Mouse (Mus musculus) bone marrow, adult 2 months (tissue): ENCODE measurements at regions not wholly inside any gene's neighbourhood (a gene's known extent, or its start where the extent isn't known, plus 50 kb on each side); places are given as distances from the start of the nearest gene placed in this dataset.

ENCODE experiments used
- H3K27ac ChIP-seq: fragments of 200-500 bp; 2 replicates; pipeline ENCODE4 v1.5.1; 2012; ENCODE audit warnings: low read depth, mild to moderate bottlenecking, control low read depth, inconsistent platforms, low read length; ENCODE audit not compliant: control insufficient read depth, poor library complexity, insufficient read depth
- H3K4me1 ChIP-seq: fragments of 200-500 bp; 2 replicates; pipeline ENCODE4 v1.6.1; 2011; ENCODE audit warnings: low read length; ENCODE audit not compliant: control insufficient read depth, insufficient read depth
- H3K4me3 ChIP-seq: fragments of 200-500 bp; replicated peaks from 2 replicates; pipeline ENCODE3; 2011; ENCODE audit warnings: mild to moderate bottlenecking, low read depth, low read length, control low read depth; ENCODE audit not compliant: control insufficient read depth
- CTCF ChIP-seq: fragments of 200-500 bp; IDR thresholded peaks from 2 replicates; pipeline ENCODE4 v1.5.1; 2011; ENCODE audit warnings: low read length, control low read depth; ENCODE audit not compliant: control insufficient read depth, insufficient read depth
- POLR2A ChIP-seq: fragments of 200-500 bp; IDR thresholded peaks from 2 replicates; pipeline ENCODE4 v1.6.1; 2011; ENCODE audit warnings: low read depth, mild to moderate bottlenecking, control low read depth, low read length, borderline replicate concordance; ENCODE audit not compliant: control insufficient read depth
- WGBS: fragments of 180-500 bp; shearing (Covaris S2); methylation state at CpG from one replicate; pipeline ENCODE4 v1.1.7; 2018; 5-methylcytosine and 5-hydroxymethylcytosine counted together

DNA sequence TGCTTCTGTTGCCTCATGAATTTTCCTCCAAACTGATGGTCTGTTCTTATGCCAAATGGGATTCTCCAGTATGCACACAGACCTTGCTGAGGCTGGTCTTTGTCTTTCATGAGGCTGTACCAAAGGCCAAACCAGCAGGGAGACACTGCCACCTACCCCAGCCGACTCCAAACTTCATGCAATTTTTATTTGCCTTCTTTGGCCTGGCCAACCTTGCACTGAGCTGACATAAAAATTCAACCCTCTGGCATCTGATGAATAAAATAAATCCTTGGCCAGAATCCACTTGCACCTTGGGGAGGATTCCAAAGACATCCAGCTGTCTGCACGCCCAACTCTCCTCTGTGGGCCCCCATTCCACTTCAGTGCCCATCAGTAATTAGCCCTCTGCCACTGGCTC, 126.0 kb upstream of the Nmur2 start:
- Histone ChIP-seq H3K4me1 (no peaks in the 10 kb centered on the region), H3K27ac (no peak overlapping the region), H3K4me3 (no peak overlapping the region)
- 62% methylated on average over 2 of the region's 2 CpGs for WGBS
- TF ChIP-seq POLR2A (no peak), CTCF (no peak)

- Histone ChIP-seq H3K4me1 (no peaks in the 10 kb centered on the region), H3K4me3 (no peak overlapping the region), H3K27ac (no peak overlapping the region)
- WGBS: 82% methylated on average over 5 of the region's 5 CpGs
- TF ChIP-seq POLR2A (no peak), CTCF (no peak)
These were observed 124.9 kb upstream of the Nmur2 start for GRCm38 (mm10) chr11:56165759-56166158.

GRCm38 (mm10) chr11:56160286-56160685, 119.5 kb upstream of the Nmur2 start:
- Histone ChIP-seq H3K4me1 (no peaks in the 10 kb centered on the region), H3K27ac (no peak overlapping the region), H3K4me3 (no peak overlapping the region)
- no peak for TF ChIP-seq CTCF
- no peak for TF ChIP-seq POLR2A
- WGBS: 59% methylated on average over 2 of the region's 2 CpGs

- no peak for TF ChIP-seq POLR2A
- TF ChIP-seq CTCF: no peak
- Histone ChIP-seq H3K4me3 (no peak overlapping the region), H3K4me1 (no peaks in the 10 kb centered on the region), H3K27ac (no peak overlapping the region)
- 47% methylated on average over 10 of the region's 10 CpGs for WGBS
These were observed 118.7 kb upstream of the Nmur2 start for GRCm38 (mm10) chr11:56159412-56160074.

DNA sequence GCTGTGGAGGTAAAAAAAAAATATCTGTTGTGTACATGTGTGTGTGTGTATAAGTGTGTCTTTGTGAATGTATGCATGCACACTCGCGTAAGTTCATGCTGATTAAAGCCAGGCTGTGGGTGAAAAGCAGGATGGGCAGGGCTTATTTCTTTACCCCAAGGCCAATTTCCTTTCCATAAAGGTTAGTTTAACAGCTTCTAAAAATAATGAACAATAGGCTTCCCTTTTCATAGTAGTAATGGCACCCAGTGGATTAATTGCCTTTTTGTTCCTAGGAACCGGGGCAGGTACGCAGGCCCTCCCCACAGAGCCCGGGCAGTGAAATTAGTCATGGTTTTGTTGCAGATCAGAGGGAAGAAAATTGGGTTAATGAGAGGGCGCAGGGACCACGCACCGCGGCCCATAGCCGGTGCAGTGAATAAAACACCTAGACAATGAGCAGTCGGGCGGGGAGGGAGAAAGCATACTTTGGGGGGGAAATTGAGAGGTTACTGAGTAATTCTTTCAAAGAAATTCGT, 110.1 kb upstream of the Nmur2 start:
- no peak overlapping the region for H3K4me3 ChIP-seq
- 59% methylated on average over 13 of the region's 13 CpGs for WGBS
- H3K4me1 ChIP-seq: no peaks in the 10 kb centered on the region
- TF ChIP-seq CTCF: no peak
- TF ChIP-seq POLR2A: no peak
- H3K27ac ChIP-seq: no peak overlapping the region

DNA sequence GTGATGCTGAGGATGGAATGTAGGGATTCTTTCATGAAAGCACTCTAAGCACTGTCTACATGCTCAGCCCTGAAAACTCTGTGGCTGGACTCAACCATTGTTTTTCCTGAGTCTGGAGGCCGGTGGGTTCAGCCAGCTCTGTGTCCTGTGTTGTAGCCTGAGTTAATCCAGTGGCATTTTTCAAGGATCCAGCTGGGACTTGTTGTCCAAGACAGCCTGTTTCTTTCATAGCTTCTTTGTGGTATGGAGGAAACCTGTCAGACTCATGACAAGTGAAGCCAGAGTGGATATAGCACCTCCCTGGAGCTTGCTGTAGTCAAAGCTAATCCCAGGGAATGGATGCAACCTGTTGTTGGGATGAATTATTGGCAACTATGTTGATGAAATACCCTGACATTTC, 108.9 kb upstream of the Nmur2 start:
- H3K4me1 ChIP-seq: no peaks in the 10 kb centered on the region
- no peak overlapping the region for H3K27ac ChIP-seq
- H3K4me3 ChIP-seq: no peak overlapping the region
- 37% methylated on average over 1 of the region's 1 CpGs for WGBS
- TF ChIP-seq CTCF (no peak), POLR2A (no peak)

DNA sequence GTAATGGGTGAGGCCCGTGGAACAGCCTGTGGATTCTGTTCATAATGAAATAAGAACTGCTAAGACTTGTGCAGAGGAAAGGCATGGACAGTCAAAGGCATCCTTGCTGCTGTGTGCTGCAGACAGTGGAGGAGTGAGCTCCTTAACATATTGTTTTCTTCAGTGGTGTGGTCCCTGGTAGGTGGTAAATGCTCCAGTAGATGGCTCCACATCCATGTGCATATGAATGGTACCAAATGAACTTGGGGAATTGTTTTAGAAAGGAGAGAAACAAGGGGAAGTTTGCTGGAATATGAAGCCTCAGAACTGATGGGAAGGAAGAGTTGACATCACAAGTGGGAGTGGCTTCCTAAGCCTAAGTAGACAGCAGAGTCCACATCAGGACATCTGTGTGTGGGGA, 108.1 kb upstream of the Nmur2 start:
- WGBS: 55% methylated on average over 1 of the region's 1 CpGs
- Histone ChIP-seq H3K4me3 (no peak overlapping the region), H3K27ac (no peak overlapping the region), H3K4me1 (no peaks in the 10 kb centered on the region)
- TF ChIP-seq CTCF: no peak
- no peak for TF ChIP-seq POLR2A

- Histone ChIP-seq H3K4me3 (no peak overlapping the region), H3K27ac (no peak overlapping the region), H3K4me1 (no peaks in the 10 kb centered on the region)
- no peak for TF ChIP-seq POLR2A
- TF ChIP-seq CTCF: no peak
- 73% methylated on average over 5 of the region's 5 CpGs for WGBS
These were observed 105.9 kb upstream of the Nmur2 start for GRCm38 (mm10) chr11:56146708-56147107.
